Mouse (Mus musculus): ENCODE results near the gene Cyth3.

Gene Cyth3

GRCm38 (mm10) chr5:143627507-143627906, 5.3 kb downstream of the Cyth3 start:
- POLR2A ChIA-PET = no interaction called here

GRCm38 (mm10) chr5:143627926-143628325, 5.7 kb downstream of the Cyth3 start:
- CTCF ChIA-PET = interaction anchor here in 1 of 4 experiments (1.0 kb wide), 1 partner anchor 43 kb away, joined by 3 read pairs; no protein-coding TSS in a partner anchor
- POLR2A ChIA-PET = no interaction called here

More at GRCm38 (mm10) chr5:143627507-143627906, 5.3 kb downstream of the Cyth3 start:
- CTCF ChIA-PET = interaction anchor here in 1 of 4 experiments (0.7 kb wide), 1 partner anchor 39 kb away, joined by 3 read pairs; no protein-coding TSS in a partner anchor

GRCm38 (mm10) chr5:143629686-143630085, 7.4 kb downstream of the Cyth3 start:
- CTCF ChIA-PET = interaction anchor here in 3 of 4 experiments (0.6 to 1.3 kb wide), 3 partner anchors 61 to 366 kb away, joined by 3 to 4 read pairs (median 3); no protein-coding TSS in a partner anchor
- POLR2A ChIA-PET = interaction anchor here in 1 of 4 experiments (3.8 kb wide), 1 partner anchor 7 kb away, joined by 16 read pairs; the partner anchor contains the start of gene Cyth3

GRCm38 (mm10) chr5:143630214-143630613, 8.0 kb downstream of the Cyth3 start:
- POLR2A ChIA-PET = interaction anchor here in 1 of 4 experiments (1.4 to 3.8 kb wide), 2 partner anchors 8 to 10 kb away, joined by 3 to 16 read pairs; partner anchors contain the start of gene Cyth3
- CTCF ChIA-PET = interaction anchor here in 3 of 4 experiments (0.7 to 1.4 kb wide), 3 partner anchors 8 to 370 kb away, joined by 3 read pairs; partner anchors contain the start of gene Cyth3 (in 1 of the 3)

GRCm38 (mm10) chr5:143630738-143631137, 8.5 kb downstream of the Cyth3 start:
- POLR2A ChIA-PET = interaction anchor here in 2 of 4 experiments (1.4 to 3.8 kb wide), 3 partner anchors 8 to 10 kb away, joined by 3 to 16 read pairs (median 4); partner anchors contain the start of gene Cyth3 (in 1 of the 2)
- CTCF ChIA-PET = interaction anchor here in 3 of 4 experiments (0.7 to 1.4 kb wide), 5 partner anchors 8 to 369 kb away, joined by 3 to 4 read pairs (median 3); partner anchors contain the start of gene Cyth3 (in 2 of the 3)

- ChIA-PET POLR2A (interaction anchor here in 3 of 4 experiments (0.5 to 3.8 kb wide), 5 partner anchors 8 to 740 kb away, joined by 3 to 16 read pairs (median 4); partner anchors contain the start of gene Cyth3 (in 2 of the 3)), CTCF (interaction anchor here in 3 of 4 experiments (0.5 to 1.2 kb wide), 4 partner anchors 9 to 330 kb away, joined by 3 to 4 read pairs (median 3); partner anchors contain the start of gene Cyth3 (in 1 of the 3))
Observed at GRCm38 (mm10) chr5:143631559-143631958, 9.3 kb downstream of the Cyth3 start.

GRCm38 (mm10) chr5:143632674-143633557, 10.7 kb downstream of the Cyth3 start:
- CTCF ChIA-PET = interaction anchor here in 2 of 4 experiments (0.6 to 1.5 kb wide), 4 partner anchors 8 to 1282 kb away, joined by 3 to 5 read pairs (median 3); no protein-coding TSS in a partner anchor
- POLR2A ChIA-PET = interaction anchor here in 3 of 4 experiments (0.6 to 3.8 kb wide), 9 partner anchors 8 to 111 kb away, joined by 3 to 16 read pairs (median 4); partner anchors contain the start of gene Cyth3 (in 2 of the 3)

- ChIA-PET CTCF (interaction anchor here in 1 of 4 experiments (0.6 to 1.5 kb wide), 2 partner anchors 9 to 11 kb away, joined by 3 read pairs; no protein-coding TSS in a partner anchor), POLR2A (interaction anchor here in 2 of 4 experiments (0.8 to 3.8 kb wide), 5 partner anchors 10 to 86 kb away, joined by 3 to 16 read pairs (median 3); partner anchors contain the start of gene Cyth3 (in 2 of the 2))
Observed at GRCm38 (mm10) chr5:143633558-143633871, 11.3 kb downstream of the Cyth3 start.

GRCm38 (mm10) chr5:143633877-143634276, 11.6 kb downstream of the Cyth3 start:
- CTCF ChIA-PET = no interaction called here
- POLR2A ChIA-PET = interaction anchor here in 2 of 4 experiments (0.9 to 1.5 kb wide), 3 partner anchors 10 to 86 kb away, joined by 3 read pairs; no protein-coding TSS in a partner anchor

GRCm38 (mm10) chr5:143634550-143635112, 12.4 kb downstream of the Cyth3 start:
- ChIA-PET POLR2A (interaction anchor here in 1 of 4 experiments (0.6 kb wide), 1 partner anchor 12 kb away, joined by 4 read pairs; the partner anchor contains the start of gene Cyth3), CTCF (interaction anchor here in 1 of 4 experiments (0.5 kb wide), 1 partner anchor 33 kb away, joined by 3 read pairs; no protein-coding TSS in a partner anchor)

GRCm38 (mm10) chr5:143635358-143635757, 13.1 kb downstream of the Cyth3 start:
- ChIA-PET POLR2A (no interaction called here), CTCF (no interaction called here)

- POLR2A ChIA-PET = interaction anchor here in 1 of 4 experiments (1.2 kb wide), 1 partner anchor 19 kb away, joined by 3 read pairs; no protein-coding TSS in a partner anchor
- CTCF ChIA-PET = interaction anchor here in 2 of 4 experiments (0.8 to 1.2 kb wide), 2 partner anchors 60 to 68 kb away, joined by 3 read pairs; no protein-coding TSS in a partner anchor
Observed at GRCm38 (mm10) chr5:143636173-143636572, 13.9 kb downstream of the Cyth3 start.

- CTCF ChIA-PET = interaction anchor here in 1 of 4 experiments (0.7 kb wide), 1 partner anchor 436 kb away, joined by 7 read pairs; no protein-coding TSS in a partner anchor
Observed at GRCm38 (mm10) chr5:143637832-143638420, 15.7 kb downstream of the Cyth3 start.

GRCm38 (mm10) chr5:143638516-143639270, 16.4 kb downstream of the Cyth3 start:
- CTCF ChIA-PET = no interaction called here
- POLR2A ChIA-PET = no interaction called here

More at GRCm38 (mm10) chr5:143637832-143638420, 15.7 kb downstream of the Cyth3 start:
- POLR2A ChIA-PET = no interaction called here

GRCm38 (mm10) chr5:143639329-143639728, 17.1 kb downstream of the Cyth3 start:
- ChIA-PET CTCF (no interaction called here), POLR2A (interaction anchor here in 1 of 4 experiments (1.2 kb wide), 1 partner anchor 8 kb away, joined by 3 read pairs; no protein-coding TSS in a partner anchor)

- POLR2A ChIA-PET = interaction anchor here in 1 of 4 experiments (1.1 to 1.6 kb wide), 3 partner anchors 9 to 17 kb away, joined by 3 to 4 read pairs (median 3); partner anchors contain the start of gene Cyth3
- CTCF ChIA-PET = interaction anchor here in 1 of 4 experiments (0.6 kb wide), 1 partner anchor 8 kb away, joined by 3 read pairs; no protein-coding TSS in a partner anchor
Observed at GRCm38 (mm10) chr5:143639810-143640209, 17.6 kb downstream of the Cyth3 start.

- POLR2A ChIA-PET = interaction anchor here in 2 of 4 experiments (1.3 to 1.6 kb wide), 2 partner anchors 10 to 17 kb away, joined by 3 to 4 read pairs; no protein-coding TSS in a partner anchor
- CTCF ChIA-PET = no interaction called here
Observed at GRCm38 (mm10) chr5:143641503-143641902, 19.3 kb downstream of the Cyth3 start.

All from embryonic stem cell, embryonic (primary cell).